Mouse (Mus musculus) spleen, adult 2 months (tissue): Measurements from ENCODE around the gene Prkag1.

Source experiments
- CTCF ChIP-seq: fragments of 200-500 bp; IDR thresholded peaks from 2 replicates; pipeline ENCODE4 v1.5.1; 2011; ENCODE audit warnings: mild to moderate bottlenecking, inconsistent platforms; ENCODE audit not compliant: insufficient read depth, insufficient read length, insufficient replicate concordance; ENCODE audit errors: extremely low read depth
- POLR2A ChIP-seq: fragments of 200-500 bp; IDR thresholded peaks from 2 replicates; pipeline ENCODE4 v1.6.1; 2011; ENCODE audit warnings: low read depth, low read length, inconsistent platforms

DNA sequence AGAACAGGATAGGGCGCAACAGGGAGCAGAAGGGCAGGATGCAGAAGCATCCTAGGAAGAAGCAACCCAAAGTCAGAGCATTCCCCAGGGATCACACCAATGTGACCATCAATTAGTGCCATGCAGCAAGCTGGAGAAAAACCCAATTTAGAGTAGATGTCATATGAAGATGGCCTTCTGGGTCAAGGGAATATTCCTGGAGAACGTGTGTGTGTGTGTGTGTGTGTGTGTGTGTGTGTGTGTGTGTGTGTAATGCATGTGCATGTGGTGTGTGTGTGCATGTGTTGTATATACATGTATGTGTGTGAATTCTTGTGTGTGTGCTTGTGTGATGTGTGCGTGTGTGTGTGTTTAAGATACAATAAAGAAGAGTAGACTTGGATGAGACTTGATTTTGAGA lies 32.4 kb downstream of the Prkag1 start:
- TF ChIP-seq POLR2A (no peak), CTCF (no peak)
